Mouse (Mus musculus): ENCODE data around the gene Pald1. TPM values are rescaled to one million over a fixed set of nuclear protein-coding genes. Genes with fewer than 3 reads are reported as not detected.

Pald1 gene
- polyA plus RNA-seq, 1 experiment from 2014 or later: 22.8 TPM

DNA sequence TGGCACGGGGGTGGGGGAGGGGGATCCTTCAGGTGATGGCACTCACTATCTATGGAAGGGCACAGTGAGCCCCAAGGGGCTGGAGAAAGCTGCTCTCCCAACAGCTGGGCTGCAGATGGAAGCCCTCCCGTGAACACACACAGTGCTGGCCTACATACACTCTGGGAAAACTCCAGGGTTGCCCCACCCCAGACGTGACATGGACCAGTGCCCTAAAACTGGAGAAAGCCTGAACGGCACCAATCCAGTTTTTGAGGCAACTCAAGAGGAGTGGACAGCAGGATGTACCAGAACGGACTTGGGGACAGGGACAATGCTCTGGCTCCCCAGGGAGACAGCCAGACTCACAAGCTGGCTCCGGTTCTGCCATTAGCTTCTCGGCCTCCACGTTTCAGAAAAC, 58.6 kb downstream of the Pald1 start:
- no peak for ATAC-seq (ENCODE audit: insufficient number of reproducible peaks, low FRiP score, low TSS enrichment, low read depth)
- WGBS: 71% methylated on average over 8 of the region's 8 CpGs

DNA sequence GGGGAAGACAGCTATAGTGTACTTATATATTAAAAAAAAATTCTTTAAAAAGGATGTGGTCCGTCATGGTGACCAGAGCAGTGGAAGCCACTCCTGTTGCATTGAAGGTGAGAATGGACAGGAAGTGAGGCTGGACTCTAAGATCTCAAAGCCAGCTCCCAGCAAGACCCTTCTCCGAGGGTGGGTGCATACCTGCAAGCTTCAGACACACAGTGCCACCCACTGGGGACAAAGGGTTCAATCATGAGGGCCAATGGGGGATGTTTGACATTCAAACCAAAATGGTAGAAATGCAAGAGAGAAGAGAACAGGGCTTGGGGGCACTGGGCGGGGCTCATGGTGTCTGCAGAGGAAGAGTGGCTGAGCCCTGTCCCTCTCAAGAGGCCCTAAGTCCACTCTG, 64.8 kb downstream of the Pald1 start:
- H3K4me3 ChIP-seq: no peak overlapping the region
- H3K27me3 ChIP-seq: no peaks in the 10 kb centered on the region
- no peak for ATAC-seq (ENCODE audit: insufficient number of reproducible peaks, low FRiP score, low TSS enrichment, low read depth)
- H3K4me1 ChIP-seq: peaks cover 8% of the 10 kb centered on the region; the same call in 1 of the 2 replicates
- H3K27ac ChIP-seq: no peak overlapping the region
- no peak overlapping the region for H3K9ac ChIP-seq
- no peak overlapping the region for H3K4me2 ChIP-seq
- 85% methylated on average over 3 of the region's 3 CpGs for WGBS
- peaks cover 39% of the 10 kb centered on the region for H3K36me3 ChIP-seq
- no peaks in the 10 kb centered on the region for H3K9me3 ChIP-seq

More for the DNA sequence above, 58.6 kb downstream of the Pald1 start:
- no peaks in the 10 kb centered on the region for H3K27me3 ChIP-seq
- H3K4me3 ChIP-seq: no peak overlapping the region
- peaks cover 35% of the 10 kb centered on the region for H3K36me3 ChIP-seq
- no peak overlapping the region for H3K9ac ChIP-seq
- H3K9me3 ChIP-seq: no peaks in the 10 kb centered on the region
- H3K27ac ChIP-seq: no peak overlapping the region
- H3K4me1 ChIP-seq: peaks cover 15% of the 10 kb centered on the region
- no peak overlapping the region for H3K4me2 ChIP-seq

DNA sequence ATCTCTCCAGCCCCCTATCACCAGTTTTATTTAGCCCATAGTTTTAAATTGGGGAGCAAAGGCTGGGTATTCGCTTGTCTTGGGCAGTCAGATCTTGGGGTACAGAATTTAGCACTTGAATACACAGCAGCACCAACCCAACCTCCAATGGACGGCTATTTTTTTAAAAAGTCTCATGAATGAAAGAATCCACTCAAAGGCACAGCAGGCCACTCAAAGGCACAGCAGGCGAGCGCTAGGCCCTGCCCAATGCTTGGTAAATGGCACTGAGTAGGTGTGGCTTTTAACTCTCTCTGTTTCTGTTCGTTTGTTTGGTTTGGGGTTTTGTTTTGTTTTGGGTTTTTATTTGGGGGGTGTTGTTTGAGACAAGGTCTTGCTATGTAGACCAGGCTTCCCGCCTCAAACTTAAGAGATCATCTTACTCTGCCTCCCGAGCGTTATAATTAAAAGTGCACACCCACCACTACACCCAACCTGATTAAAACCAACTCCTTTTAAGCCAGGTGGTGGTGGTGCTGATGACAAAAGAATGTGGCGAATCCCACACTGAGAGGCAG, 67.9 kb downstream of the Pald1 start:
- H3K36me3 ChIP-seq: peaks cover 11% of the 10 kb centered on the region
- peaks cover 17% of the 10 kb centered on the region for H3K4me1 ChIP-seq
- no peak overlapping the region for H3K4me2 ChIP-seq
- H3K9me3 ChIP-seq: no peaks in the 10 kb centered on the region
- no peak overlapping the region for H3K27ac ChIP-seq
- WGBS: 49% methylated on average over 9 of the region's 9 CpGs
- H3K9ac ChIP-seq: no peak overlapping the region
- no peak overlapping the region for H3K4me3 ChIP-seq
- no peak for ATAC-seq (ENCODE audit: insufficient number of reproducible peaks, low FRiP score, low TSS enrichment, low read depth)
- no peaks in the 10 kb centered on the region for H3K27me3 ChIP-seq

DNA sequence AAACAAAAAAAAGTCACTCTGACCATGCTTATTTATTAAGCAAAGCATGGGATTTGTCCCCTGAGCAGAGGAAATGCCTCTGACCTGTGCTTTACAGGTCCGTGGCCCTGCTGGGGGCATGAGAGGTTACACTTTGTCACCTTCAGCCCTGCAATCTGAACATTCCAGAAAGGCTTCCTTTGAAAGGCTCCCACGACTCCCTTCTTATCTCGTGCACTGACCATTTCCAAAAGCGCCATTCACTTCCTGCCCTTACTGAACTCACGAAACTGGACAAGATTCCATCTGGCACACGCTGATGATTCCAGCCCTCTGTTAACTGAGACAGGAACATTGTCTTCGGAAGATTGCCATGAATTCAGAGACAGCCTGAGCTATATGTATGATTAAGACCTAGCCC, 69.6 kb downstream of the Pald1 start:
- no peak overlapping the region for H3K9ac ChIP-seq
- no peak overlapping the region for H3K27ac ChIP-seq
- no peaks in the 10 kb centered on the region for H3K27me3 ChIP-seq
- no peak overlapping the region for H3K4me3 ChIP-seq
- 0 out of 2 replicates have a peak, but pooled peaks cover 2% of the 10 kb centered on the region for H3K36me3 ChIP-seq
- H3K9me3 ChIP-seq: no peaks in the 10 kb centered on the region
- no peak for ATAC-seq (ENCODE audit: insufficient number of reproducible peaks, low FRiP score, low TSS enrichment, low read depth)
- peaks cover 21% of the 10 kb centered on the region for H3K4me1 ChIP-seq
- no peak overlapping the region for H3K4me2 ChIP-seq
- 69% methylated on average over 7 of the region's 7 CpGs for WGBS

DNA sequence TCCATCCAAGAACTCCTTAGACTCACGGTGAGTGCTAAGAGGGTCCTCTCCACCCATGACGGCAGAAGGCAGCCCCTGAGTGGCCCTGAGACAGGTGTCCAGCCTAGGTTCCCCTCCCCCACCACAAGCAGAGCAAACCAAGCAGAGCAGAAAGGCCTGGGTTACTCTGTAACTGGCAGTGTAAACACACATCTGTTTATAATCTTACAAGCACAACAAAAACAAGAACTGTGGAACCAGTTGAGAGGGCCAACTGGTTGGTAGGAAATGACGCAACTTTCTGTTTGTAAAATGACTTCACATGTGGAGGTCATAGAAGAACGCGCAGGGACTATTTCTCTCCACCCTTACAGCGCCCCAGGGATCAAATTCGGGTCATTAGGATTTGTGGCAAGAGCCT, 70.6 kb downstream of the Pald1 start:
- H3K27me3 ChIP-seq: no peaks in the 10 kb centered on the region
- H3K9ac ChIP-seq: no peak overlapping the region
- no peaks in the 10 kb centered on the region for H3K9me3 ChIP-seq
- no peak for ATAC-seq (ENCODE audit: insufficient number of reproducible peaks, low FRiP score, low TSS enrichment, low read depth)
- H3K36me3 ChIP-seq: no peaks in the 10 kb centered on the region
- WGBS: 22% methylated on average over 7 of the region's 7 CpGs
- H3K4me2 ChIP-seq: no peak overlapping the region
- H3K4me3 ChIP-seq: no peak overlapping the region
- peak overlapping the region; percentile 39; the same call in 1 of the 2 replicates for H3K27ac ChIP-seq
- peaks cover 21% of the 10 kb centered on the region for H3K4me1 ChIP-seq

DNA sequence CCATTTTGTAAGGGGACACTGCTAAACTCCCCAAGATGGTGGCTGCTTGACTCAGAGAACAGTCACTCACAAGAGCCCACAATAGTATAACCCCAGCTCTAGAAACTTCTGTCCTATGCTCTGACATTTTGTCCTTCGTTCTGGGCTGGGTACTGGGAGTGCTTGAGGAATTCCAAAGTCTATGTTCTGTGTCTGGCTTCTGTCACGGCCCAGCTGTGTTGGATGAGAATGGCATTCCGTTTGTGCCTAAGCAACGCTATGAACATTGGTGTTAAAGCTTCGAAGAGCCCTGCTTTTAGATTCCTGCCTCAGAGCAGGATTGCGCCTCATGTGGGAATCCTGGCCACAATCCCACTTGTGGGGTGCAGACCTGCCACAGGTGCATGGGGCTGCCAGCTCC, 71.2 kb downstream of the Pald1 start:
- ATAC-seq (ENCODE audit: insufficient number of reproducible peaks, low FRiP score, low TSS enrichment, low read depth): no peak
- Histone ChIP-seq H3K4me2 (no peak overlapping the region), H3K9me3 (no peaks in the 10 kb centered on the region), H3K27me3 (no peaks in the 10 kb centered on the region), H3K4me1 (peaks cover 18% of the 10 kb centered on the region), H3K9ac (no peak overlapping the region), H3K4me3 (no peak overlapping the region), H3K36me3 (no peaks in the 10 kb centered on the region), H3K27ac (peak overlapping the region; percentile 39; the same call in 1 of the 2 replicates)
- WGBS: 52% methylated on average over 6 of the region's 6 CpGs

DNA sequence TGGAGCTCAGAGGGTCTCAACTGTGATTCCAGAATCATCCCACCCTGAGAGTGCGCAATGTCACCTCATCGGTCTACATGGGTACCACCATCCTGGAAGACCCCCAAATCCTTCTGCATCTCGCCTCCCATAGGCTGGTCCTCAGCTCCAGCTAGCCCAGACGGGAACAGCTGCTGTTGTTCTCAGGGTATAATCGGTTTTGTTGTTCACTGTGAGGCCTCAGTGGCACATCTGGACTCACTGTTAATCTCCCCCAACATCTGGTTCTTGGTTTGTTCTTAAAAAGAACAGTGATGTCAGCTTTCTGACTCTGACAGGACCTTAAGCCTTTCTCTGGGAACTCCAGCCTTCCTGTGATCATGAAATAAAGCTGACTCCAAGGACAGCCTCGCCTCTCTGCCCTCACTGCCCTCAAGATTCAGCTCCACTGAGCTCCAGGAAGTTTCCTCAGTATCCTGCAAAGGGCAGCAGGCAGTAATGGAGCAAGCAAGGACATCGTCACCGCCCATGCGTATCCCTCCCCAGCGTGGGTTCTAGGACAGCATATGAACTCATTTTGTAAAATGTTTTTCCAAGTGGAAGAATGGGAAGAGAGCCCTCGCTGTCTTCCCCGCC, 74.5 kb downstream of the Pald1 start:
- H3K27me3 ChIP-seq: no peaks in the 10 kb centered on the region
- H3K4me3 ChIP-seq: no peak overlapping the region
- WGBS: 48% methylated on average over 12 of the region's 12 CpGs
- no peak; the same call in 1 of the 2 replicates for ATAC-seq (ENCODE audit: insufficient number of reproducible peaks, low FRiP score, low TSS enrichment, low read depth)
- H3K27ac ChIP-seq: peak overlapping the region; percentile 71
- H3K4me2 ChIP-seq: no peak overlapping the region
- peaks cover 14% of the 10 kb centered on the region for H3K4me1 ChIP-seq
- no peak overlapping the region for H3K9ac ChIP-seq
- H3K36me3 ChIP-seq: no peaks in the 10 kb centered on the region
- H3K9me3 ChIP-seq: no peaks in the 10 kb centered on the region

DNA sequence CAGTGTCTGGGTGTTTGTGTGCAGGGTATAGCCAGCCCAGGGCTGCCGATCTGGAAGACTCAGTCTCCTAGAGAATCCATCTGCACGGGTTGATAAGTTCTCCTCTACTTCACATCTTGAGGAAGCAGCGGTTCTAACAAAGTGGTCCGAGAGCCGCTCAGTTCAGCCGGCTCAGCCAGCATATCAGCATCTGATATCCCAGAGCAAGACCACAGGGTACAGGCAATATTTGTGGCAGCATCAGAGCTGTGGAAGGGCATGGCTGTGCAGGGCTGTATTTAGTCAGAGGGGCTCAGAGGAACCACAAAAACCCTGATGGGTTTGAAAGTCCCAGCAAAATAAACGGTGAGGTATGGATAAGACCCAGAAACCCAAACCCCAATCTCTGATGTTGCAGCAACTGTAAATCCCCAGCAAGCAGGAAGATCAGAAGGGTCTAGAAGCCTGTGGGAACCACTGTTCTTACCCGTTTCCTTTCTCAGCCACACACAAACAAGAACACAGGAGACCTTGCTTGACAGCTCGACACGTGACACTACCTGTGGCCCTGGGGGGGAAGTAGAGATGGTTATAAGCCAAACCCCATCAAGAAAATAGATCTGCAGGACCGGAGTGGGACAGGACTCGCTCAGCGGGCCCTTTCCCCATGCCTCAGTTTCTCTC, 77.3 kb downstream of the Pald1 start:
- H3K4me3 ChIP-seq: no peak overlapping the region
- H3K4me1 ChIP-seq: peaks cover 5% of the 10 kb centered on the region
- ATAC-seq (ENCODE audit: insufficient number of reproducible peaks, low FRiP score, low TSS enrichment, low read depth): no peak
- WGBS: 79% methylated on average over 13 of the region's 13 CpGs
- no peak overlapping the region for H3K9ac ChIP-seq
- H3K4me2 ChIP-seq: no peak overlapping the region
- H3K27me3 ChIP-seq: no peaks in the 10 kb centered on the region
- no peaks in the 10 kb centered on the region for H3K9me3 ChIP-seq
- H3K27ac ChIP-seq: no peak overlapping the region
- no peaks in the 10 kb centered on the region for H3K36me3 ChIP-seq

DNA sequence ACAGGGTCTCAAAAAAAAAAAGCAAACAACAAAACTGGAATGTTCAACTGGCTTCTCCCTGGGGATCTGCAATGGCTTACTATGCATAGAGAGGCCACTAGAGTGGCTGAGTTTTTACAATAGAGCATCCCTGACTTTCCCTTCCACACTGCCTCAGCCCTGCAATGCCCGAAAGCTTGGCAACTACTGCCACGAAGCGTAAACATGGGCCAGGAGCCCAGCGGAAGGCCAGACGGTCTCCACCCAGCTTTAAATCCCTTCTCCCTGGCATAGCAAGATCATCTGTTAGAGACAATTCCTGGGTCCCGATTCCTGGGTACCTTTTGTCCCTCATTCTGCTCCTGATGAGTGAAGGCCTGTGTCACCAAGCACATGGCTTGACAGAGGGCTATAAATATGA, 79.3 kb downstream of the Pald1 start:
- Histone ChIP-seq H3K9me3 (no peaks in the 10 kb centered on the region), H3K9ac (no peak overlapping the region), H3K36me3 (no peaks in the 10 kb centered on the region), H3K4me3 (no peak overlapping the region), H3K27me3 (no peaks in the 10 kb centered on the region), H3K27ac (no peak overlapping the region), H3K4me1 (peaks cover 3% of the 10 kb centered on the region), H3K4me2 (no peak overlapping the region)
- WGBS: 77% methylated on average over 6 of the region's 6 CpGs
- ATAC-seq (ENCODE audit: insufficient number of reproducible peaks, low FRiP score, low TSS enrichment, low read depth): no peak

DNA sequence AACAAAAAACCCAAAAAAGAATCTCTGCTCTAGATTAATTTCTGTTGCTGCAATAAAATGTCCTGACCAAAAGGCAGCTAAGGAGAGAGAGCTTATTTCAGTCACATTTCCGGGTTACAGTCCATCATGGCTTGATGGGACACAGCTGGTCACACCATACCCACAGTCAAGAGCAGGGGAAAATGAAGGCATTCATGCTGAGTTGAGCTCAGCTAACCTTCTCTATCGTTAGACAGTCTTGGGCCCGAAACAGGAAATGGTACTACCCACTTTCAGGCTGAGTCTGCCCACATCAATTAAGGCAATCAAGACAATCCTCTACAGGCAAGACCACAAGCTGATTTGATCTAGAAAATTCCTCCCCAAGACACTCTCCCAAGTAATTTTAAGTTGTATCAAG, 82.3 kb downstream of the Pald1 start:
- WGBS: 51% methylated on average over 3 of the region's 3 CpGs

DNA sequence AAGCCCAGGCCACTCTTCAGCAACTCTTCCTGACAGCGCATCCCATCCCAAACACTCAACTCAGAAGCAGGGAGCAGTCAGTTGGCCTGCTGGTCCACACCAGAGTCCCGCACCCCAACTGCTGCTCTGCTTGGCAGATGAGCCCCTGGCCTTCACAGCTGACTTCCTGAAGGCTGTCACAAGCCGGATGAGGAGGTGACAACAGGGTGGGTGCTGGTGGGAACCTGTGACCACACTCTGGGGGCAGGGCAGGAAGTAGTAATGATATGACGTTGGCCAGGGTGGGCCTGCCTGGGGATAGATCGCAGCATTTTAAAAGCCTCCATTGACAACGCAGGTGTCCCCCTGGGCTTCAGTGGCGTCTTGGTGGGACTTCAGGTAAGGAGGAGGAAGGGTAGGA, 85.9 kb downstream of the Pald1 start, which contains the start of gene Prf1:
TSS of gene Prf1 (plus strand) at position 357 of the 400 bp plus-strand sequence.
- 78% methylated on average over 7 of the region's 7 CpGs for WGBS
- Histone ChIP-seq H3K9ac (no peak within 1 kb of the TSS), H3K27ac (no peak within 1 kb of the TSS), H3K36me3 (no peaks in the 10 kb centered on the region), H3K27me3 (no peaks in the 10 kb centered on the region), H3K4me3 (no peak within 1 kb of the TSS), H3K9me3 (no peaks in the 10 kb centered on the region), H3K4me1 (no peaks in the 10 kb centered on the region), H3K4me2 (no peak within 1 kb of the TSS)
- no peak for ATAC-seq (ENCODE audit: insufficient number of reproducible peaks, low FRiP score, low TSS enrichment, low read depth)

More for the DNA sequence above, 82.3 kb downstream of the Pald1 start:
- no peak overlapping the region for H3K4me3 ChIP-seq
- no peaks in the 10 kb centered on the region; the same call in 1 of the 2 replicates for H3K4me1 ChIP-seq
- no peak overlapping the region for H3K9ac ChIP-seq
- no peaks in the 10 kb centered on the region for H3K9me3 ChIP-seq
- H3K27ac ChIP-seq: no peak overlapping the region
- H3K4me2 ChIP-seq: no peak overlapping the region
- H3K36me3 ChIP-seq: no peaks in the 10 kb centered on the region
- H3K27me3 ChIP-seq: no peaks in the 10 kb centered on the region
- no peak for ATAC-seq (ENCODE audit: insufficient number of reproducible peaks, low FRiP score, low TSS enrichment, low read depth)

DNA sequence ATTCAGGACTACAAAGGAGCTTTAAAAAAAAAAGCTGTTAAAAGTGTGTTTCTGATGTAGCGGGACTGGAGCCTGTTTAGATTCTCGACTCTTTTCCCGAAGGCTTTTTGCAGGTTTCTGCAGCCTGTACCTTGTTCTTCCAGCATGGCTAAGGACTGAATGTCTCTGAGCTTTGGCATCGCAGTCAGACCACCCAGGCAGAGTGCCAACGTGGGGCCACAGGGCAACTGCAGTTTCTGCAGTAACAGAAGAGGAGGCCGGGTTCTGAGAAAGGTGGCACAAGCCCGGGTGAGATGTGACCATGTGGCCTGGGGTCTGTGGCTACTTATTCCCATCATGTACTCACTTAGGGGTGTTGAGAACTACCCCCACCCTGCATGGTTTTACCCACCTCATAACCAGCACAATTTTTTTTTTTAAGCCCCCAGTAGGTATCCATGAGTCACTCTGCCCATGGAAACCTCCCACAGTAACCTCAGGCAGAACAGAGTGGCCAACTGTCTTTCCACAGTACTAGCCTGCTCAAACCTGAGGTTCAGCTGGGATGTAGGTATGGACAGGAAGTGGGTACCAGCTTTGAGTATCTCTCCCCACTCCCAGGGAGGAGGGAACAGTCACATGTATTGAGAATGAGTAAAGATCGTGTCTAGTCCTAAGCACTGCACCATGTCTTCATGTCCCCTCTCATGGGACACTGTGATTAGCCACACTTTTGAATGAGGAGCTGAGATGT, 86.5 kb downstream of the Pald1 start:
- Histone ChIP-seq H3K4me1 (no peaks in the 10 kb centered on the region), H3K9me3 (no peaks in the 10 kb centered on the region), H3K9ac (no peak overlapping the region), H3K27me3 (no peaks in the 10 kb centered on the region), H3K4me2 (no peak overlapping the region), H3K36me3 (no peaks in the 10 kb centered on the region), H3K4me3 (no peak overlapping the region), H3K27ac (no peak overlapping the region)
- 67% methylated on average over 8 of the region's 8 CpGs for WGBS
- no peak for ATAC-seq (ENCODE audit: insufficient number of reproducible peaks, low FRiP score, low TSS enrichment, low read depth)
